Mouse (Mus musculus) CD4-positive, CD25-positive, alpha-beta regulatory T cell, adult 2 months (primary cell): ENCODE measurements at regions not wholly inside any gene's neighbourhood (a gene's known extent, or its start where the extent isn't known, plus 50 kb on each side); places are given as distances from the start of the nearest gene placed in this dataset.

Source experiments
- DNase-seq: peaks from one replicate; pipeline ENCODE4 v3.0.0-alpha.2; 2012; ENCODE audit warnings: low read depth, low spot score

GRCm38 (mm10) chr6:84262766-84263165, 254.4 kb downstream of the Dysf start:
- DNase-seq: no peak

- no peak for DNase-seq
These were observed 253.1 kb downstream of the Dysf start for GRCm38 (mm10) chr6:84261483-84261882.
